Mouse (Mus musculus): ENCODE results near the gene Ptov1. TPM values are rescaled to one million over a fixed set of nuclear protein-coding genes. Genes with fewer than 3 reads are reported as not detected.
A peak's percentile ranks its signal among the peaks of the same experiment; 100 is the strongest.

Gene Ptov1
- polyA plus RNA-seq, 2 experiments = 471 to 751 TPM

GRCm38 (mm10) chr7:44900632-44901031 lies 31.0 kb upstream of the Ptov1 start:
- no peak for ATAC-seq (ENCODE audit: low FRiP score, low read depth)
- no peak for DNase-seq (ENCODE audit: low spot score)
- no peaks in the 10 kb centered on the region for H3K27me3 ChIP-seq (ENCODE audit: control insufficient read depth, insufficient read depth, low read length)
- TF ChIP-seq POLR2A (IDR thresholded peaks at IDR 0.05; ENCODE audit: borderline replicate concordance, extremely low read depth, insufficient read depth, insufficient read length) = no peak
- peaks cover 69% of the 10 kb centered on the region for H3K36me3 ChIP-seq (ENCODE audit: control insufficient read depth, insufficient read depth, low read length)
- H3K9me3 ChIP-seq (ENCODE audit: control insufficient read depth, low read length) = no peaks in the 10 kb centered on the region
- no peak overlapping the region for H3K4me3 ChIP-seq (replicated peaks; ENCODE audit: low read length)
- H3K4me2 ChIP-seq (replicated peaks; ENCODE audit: low read depth, low read length, severe bottlenecking) = no peak overlapping the region
- H3K4me1 ChIP-seq (ENCODE audit: control insufficient read depth, insufficient read depth, low read length) = peaks cover 14% of the 10 kb centered on the region
- H3K9ac ChIP-seq (ENCODE audit: low read depth, low read length, severe bottlenecking) = no peak overlapping the region
- no peak overlapping the region for H3K27ac ChIP-seq (replicated peaks; ENCODE audit: low read depth, low read length)
- 85% methylated on average over 11 of the region's 11 CpGs for WGBS

- H3K9ac ChIP-seq (ENCODE audit: low read depth, low read length, severe bottlenecking) = no peak overlapping the region
- H3K27ac ChIP-seq (replicated peaks; ENCODE audit: low read depth, low read length) = no peak overlapping the region
- no peak for DNase-seq (ENCODE audit: low spot score)
- no peak for ATAC-seq (ENCODE audit: low FRiP score, low read depth)
- H3K4me2 ChIP-seq (replicated peaks; ENCODE audit: low read depth, low read length, severe bottlenecking) = no peak overlapping the region
- no peak overlapping the region for H3K4me3 ChIP-seq (replicated peaks; ENCODE audit: low read length)
- WGBS = 35% methylated on average over 18 of the region's 19 CpGs
- peaks cover 48% of the 10 kb centered on the region for H3K36me3 ChIP-seq (ENCODE audit: control insufficient read depth, insufficient read depth, low read length)
- H3K9me3 ChIP-seq (ENCODE audit: control insufficient read depth, low read length) = no peaks in the 10 kb centered on the region
- H3K4me1 ChIP-seq (ENCODE audit: control insufficient read depth, insufficient read depth, low read length) = peaks cover 19% of the 10 kb centered on the region
- H3K27me3 ChIP-seq (ENCODE audit: control insufficient read depth, insufficient read depth, low read length) = no peaks in the 10 kb centered on the region
- TF ChIP-seq POLR2A (IDR thresholded peaks at IDR 0.05; ENCODE audit: borderline replicate concordance, extremely low read depth, insufficient read depth, insufficient read length) = no peak
These were observed 29.0 kb upstream of the Ptov1 start for GRCm38 (mm10) chr7:44898607-44899006.

GRCm38 (mm10) chr7:44896499-44896898 lies 26.9 kb upstream of the Ptov1 start:
- H3K4me1 ChIP-seq (ENCODE audit: control insufficient read depth, insufficient read depth, low read length) = peaks cover 23% of the 10 kb centered on the region
- peak overlapping the region; percentile 67 for H3K9ac ChIP-seq (ENCODE audit: low read depth, low read length, severe bottlenecking)
- ATAC-seq (ENCODE audit: low FRiP score, low read depth) (no peak), DNase-seq (ENCODE audit: low spot score) (no peak)
- H3K27me3 ChIP-seq (ENCODE audit: control insufficient read depth, insufficient read depth, low read length) = no peaks in the 10 kb centered on the region
- H3K4me2 ChIP-seq (replicated peaks; ENCODE audit: low read depth, low read length, severe bottlenecking) = peak overlapping the region; percentile 52
- peaks cover 28% of the 10 kb centered on the region for H3K36me3 ChIP-seq (ENCODE audit: control insufficient read depth, insufficient read depth, low read length)
- TF ChIP-seq POLR2A (IDR thresholded peaks at IDR 0.05; ENCODE audit: borderline replicate concordance, extremely low read depth, insufficient read depth, insufficient read length) = no peak
- peak overlapping the region; percentile 87; the same call in 1 of the 2 replicates for H3K27ac ChIP-seq (replicated peaks; ENCODE audit: low read depth, low read length)
- 39% methylated on average over 10 of the region's 10 CpGs for WGBS
- H3K9me3 ChIP-seq (ENCODE audit: control insufficient read depth, low read length) = no peaks in the 10 kb centered on the region
- peak overlapping the region; percentile 57 for H3K4me3 ChIP-seq (replicated peaks; ENCODE audit: low read length)

GRCm38 (mm10) chr7:44895593-44896434 lies 26.2 kb upstream of the Ptov1 start, which contains the start of gene Fuz:
TSS of gene Fuz (plus strand) at chr7:44896079.
- Histone ChIP-seq H3K27ac (replicated peaks; ENCODE audit: low read depth, low read length) (peak within 1 kb of the TSS; percentile 87), H3K9ac (ENCODE audit: low read depth, low read length, severe bottlenecking) (peak within 1 kb of the TSS; percentile 67), H3K36me3 (ENCODE audit: control insufficient read depth, insufficient read depth, low read length) (peaks cover 25% of the 10 kb centered on the region), H3K4me3 (replicated peaks; ENCODE audit: low read length) (peak within 1 kb of the TSS; percentile 57), H3K4me2 (replicated peaks; ENCODE audit: low read depth, low read length, severe bottlenecking) (peak within 1 kb of the TSS; percentile 52), H3K9me3 (ENCODE audit: control insufficient read depth, low read length) (no peaks in the 10 kb centered on the region), H3K27me3 (ENCODE audit: control insufficient read depth, insufficient read depth, low read length) (no peaks in the 10 kb centered on the region), H3K4me1 (ENCODE audit: control insufficient read depth, insufficient read depth, low read length) (peaks cover 28% of the 10 kb centered on the region)
- 2% methylated on average over 34 of the region's 34 CpGs for WGBS
- DNase-seq (ENCODE audit: low spot score) (peak; percentile 94), ATAC-seq (ENCODE audit: low FRiP score, low read depth) (peak; percentile 67)
- peak; percentile 11; the same call in 1 of the 2 replicates for TF ChIP-seq POLR2A (IDR thresholded peaks at IDR 0.05; ENCODE audit: borderline replicate concordance, extremely low read depth, insufficient read depth, insufficient read length)

- no peak for TF ChIP-seq POLR2A (IDR thresholded peaks at IDR 0.05; ENCODE audit: borderline replicate concordance, extremely low read depth, insufficient read depth, insufficient read length)
- H3K27ac ChIP-seq (replicated peaks; ENCODE audit: low read depth, low read length) = peak overlapping the region; percentile 87
- no peak for DNase-seq (ENCODE audit: low spot score)
- H3K4me3 ChIP-seq (replicated peaks; ENCODE audit: low read length) = peak overlapping the region; percentile 57
- no peaks in the 10 kb centered on the region for H3K27me3 ChIP-seq (ENCODE audit: control insufficient read depth, insufficient read depth, low read length)
- H3K36me3 ChIP-seq (ENCODE audit: control insufficient read depth, insufficient read depth, low read length) = peaks cover 25% of the 10 kb centered on the region
- H3K4me1 ChIP-seq (ENCODE audit: control insufficient read depth, insufficient read depth, low read length) = peaks cover 29% of the 10 kb centered on the region
- H3K9me3 ChIP-seq (ENCODE audit: control insufficient read depth, low read length) = no peaks in the 10 kb centered on the region
- H3K9ac ChIP-seq (ENCODE audit: low read depth, low read length, severe bottlenecking) = no peak overlapping the region
- peak overlapping the region; percentile 52 for H3K4me2 ChIP-seq (replicated peaks; ENCODE audit: low read depth, low read length, severe bottlenecking)
- no peak for ATAC-seq (ENCODE audit: low FRiP score, low read depth)
- WGBS = 75% methylated on average over 7 of the region's 7 CpGs
These were observed 25.6 kb upstream of the Ptov1 start for GRCm38 (mm10) chr7:44895206-44895592.
